Mouse (Mus musculus): Measurements from ENCODE around the gene Gp1bb. TPM values are rescaled to one million over a fixed set of nuclear protein-coding genes. Genes with fewer than 3 reads are reported as not detected.

The Gp1bb gene
- polyA plus RNA-seq, 1 experiment from 2014 or later: 13.7 TPM

DNA sequence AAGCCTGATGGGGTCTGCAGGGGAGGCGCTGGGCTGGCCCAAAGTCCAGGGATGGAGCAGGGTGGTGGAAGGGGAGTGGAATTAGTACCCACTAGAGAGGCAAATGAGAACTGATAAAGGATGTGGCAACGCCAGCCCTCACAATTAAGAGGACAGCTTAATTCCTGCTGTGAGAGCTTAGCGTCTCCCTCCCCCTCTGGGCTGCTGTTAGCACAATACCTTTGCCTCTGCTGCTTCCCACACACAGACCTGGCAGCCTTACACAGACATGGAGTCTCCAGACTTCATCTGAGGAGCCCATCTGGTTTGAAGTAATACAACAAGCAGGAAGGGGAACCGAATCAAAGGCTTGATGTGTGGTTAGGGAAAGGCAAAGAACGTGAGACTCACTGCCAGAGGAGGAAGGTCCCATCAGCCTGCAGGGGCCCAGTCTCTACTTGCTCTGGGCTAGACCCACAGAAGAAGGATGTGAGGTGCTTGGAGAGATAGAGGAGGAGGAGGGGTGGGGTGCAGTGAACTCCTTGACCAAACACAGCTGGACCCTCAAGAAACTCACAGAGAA lies 44.5 kb downstream of the Gp1bb start:
- Histone ChIP-seq H3K4me1 (replicated peaks; ENCODE audit: control insufficient read depth, insufficient read depth, low read length) (peaks cover 13% of the 10 kb centered on the region), H3K9ac (no peak overlapping the region), H3K27me3 (ENCODE audit: control insufficient read depth, insufficient read depth, low read length) (peaks cover 36% of the 10 kb centered on the region), H3K27ac (no peak overlapping the region), H3K4me3 (replicated peaks; ENCODE audit: low read length) (no peak overlapping the region), H3K9me3 (ENCODE audit: control insufficient read depth, low read length) (no peaks in the 10 kb centered on the region), H3K36me3 (replicated peaks; ENCODE audit: control insufficient read depth, insufficient read depth) (no peaks in the 10 kb centered on the region), H3K4me2 (replicated peaks) (no peak overlapping the region)
- ATAC-seq (ENCODE audit: low FRiP score) (no peak), DNase-seq (ENCODE audit: low spot score) (no peak)
- 17% methylated on average over 5 of the region's 5 CpGs for WGBS

DNA sequence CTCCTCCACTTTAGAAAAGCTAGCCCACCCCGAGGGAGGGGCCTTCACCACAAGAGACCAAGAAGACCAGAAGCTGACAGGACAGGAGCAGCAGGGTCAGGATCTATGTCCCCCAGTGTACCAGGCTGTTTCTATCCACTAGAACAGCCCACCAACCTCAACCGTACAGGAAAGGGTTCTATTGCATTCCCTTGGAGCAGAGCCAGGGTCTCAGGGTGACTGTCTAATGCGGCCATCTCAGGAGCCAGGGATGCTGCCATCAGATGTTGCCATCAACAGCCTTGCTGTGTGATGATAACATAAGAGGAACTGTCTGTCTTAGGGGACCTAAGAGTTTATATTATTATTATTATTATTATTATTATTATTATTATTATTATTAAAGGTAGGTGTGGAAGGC lies 45.1 kb downstream of the Gp1bb start:
- H3K4me2 ChIP-seq (replicated peaks): no peak overlapping the region
- H3K9me3 ChIP-seq (ENCODE audit: control insufficient read depth, low read length): no peaks in the 10 kb centered on the region
- H3K27ac ChIP-seq: no peak overlapping the region
- H3K27me3 ChIP-seq (ENCODE audit: control insufficient read depth, insufficient read depth, low read length): peaks cover 30% of the 10 kb centered on the region
- no peak overlapping the region for H3K4me3 ChIP-seq (replicated peaks; ENCODE audit: low read length)
- no peak overlapping the region for H3K9ac ChIP-seq
- ATAC-seq (ENCODE audit: low FRiP score) (no peak), DNase-seq (ENCODE audit: low spot score) (no peak)
- H3K4me1 ChIP-seq (replicated peaks; ENCODE audit: control insufficient read depth, insufficient read depth, low read length): peaks cover 8% of the 10 kb centered on the region
- H3K36me3 ChIP-seq (replicated peaks; ENCODE audit: control insufficient read depth, insufficient read depth): no peaks in the 10 kb centered on the region
- WGBS: 51% methylated on average over 3 of the region's 3 CpGs

DNA sequence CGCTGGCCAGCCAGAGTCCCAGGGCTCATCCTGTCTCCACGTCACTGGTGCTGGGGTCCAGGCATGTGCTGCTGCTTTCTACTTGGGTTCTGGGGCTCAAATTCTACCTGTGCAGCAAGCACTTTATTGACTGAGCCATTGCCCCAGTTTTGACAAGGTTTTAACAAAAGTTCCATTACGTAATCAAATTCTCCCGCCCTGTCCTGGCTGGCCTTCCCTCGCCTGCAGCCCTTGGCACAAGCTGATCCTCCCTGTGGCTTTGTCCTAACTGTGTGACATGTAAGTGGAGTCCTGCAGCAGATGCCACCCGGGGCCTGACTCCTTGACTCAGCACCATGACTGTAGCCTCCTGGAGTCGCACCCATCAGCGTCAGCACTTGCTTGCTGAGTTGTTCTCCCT lies 48.0 kb downstream of the Gp1bb start:
- Histone ChIP-seq H3K4me2 (replicated peaks) (no peak overlapping the region), H3K4me1 (replicated peaks; ENCODE audit: control insufficient read depth, insufficient read depth, low read length) (no peaks in the 10 kb centered on the region), H3K4me3 (replicated peaks; ENCODE audit: low read length) (no peak overlapping the region), H3K9ac (no peak overlapping the region), H3K27me3 (ENCODE audit: control insufficient read depth, insufficient read depth, low read length) (peaks cover 1% of the 10 kb centered on the region), H3K36me3 (replicated peaks; ENCODE audit: control insufficient read depth, insufficient read depth) (no peaks in the 10 kb centered on the region), H3K27ac (no peak overlapping the region), H3K9me3 (ENCODE audit: control insufficient read depth, low read length) (no peaks in the 10 kb centered on the region)
- DNase-seq (ENCODE audit: low spot score) (no peak), ATAC-seq (ENCODE audit: low FRiP score) (no peak)
- WGBS: 80% methylated on average over 8 of the region's 8 CpGs

Other genes with a start within 250 kb of the Gp1bb start
- 26.0 and 28.2 TPM in 2 replicates for gene Txnrd2, start 196.0 kb downstream of the Gp1bb start, polyA plus RNA-seq (2014; fragmentation: Nextera tagmentation; extraction: Ambion mirVana)
- 91.6 and 99.4 TPM in 2 replicates for gene Comt, start 195.6 kb downstream of the Gp1bb start, polyA plus RNA-seq (2014; fragmentation: Nextera tagmentation; extraction: Ambion mirVana)
- gene Gnb1l, start 123.7 kb downstream of the Gp1bb start, polyA plus RNA-seq (2014; fragmentation: Nextera tagmentation; extraction: Ambion mirVana): 13.2 and 14.6 TPM in 2 replicates
- 2.5 and 3.1 TPM in 2 replicates for gene Rtl10, start 123.5 kb downstream of the Gp1bb start, polyA plus RNA-seq (2014; fragmentation: Nextera tagmentation; extraction: Ambion mirVana)
- 0.94 and 1.2 TPM in 2 replicates for gene Tbx1, start 31.7 kb downstream of the Gp1bb start, polyA plus RNA-seq (2014; fragmentation: Nextera tagmentation; extraction: Ambion mirVana)
- gene Gm49601, start 4.0 kb upstream of the Gp1bb start, polyA plus RNA-seq (2014; fragmentation: Nextera tagmentation; extraction: Ambion mirVana): 6.9 and 10.1 TPM in 2 replicates
- gene Sept5, start 7.6 kb upstream of the Gp1bb start, polyA plus RNA-seq (2014; fragmentation: Nextera tagmentation; extraction: Ambion mirVana): 192 and 218 TPM in 2 replicates
- gene Cldn5, start 154.4 kb upstream of the Gp1bb start, polyA plus RNA-seq (2014; fragmentation: Nextera tagmentation; extraction: Ambion mirVana): 115 and 122 TPM in 2 replicates
- gene Ufd1, start 189.4 kb upstream of the Gp1bb start, polyA plus RNA-seq (2014; fragmentation: Nextera tagmentation; extraction: Ambion mirVana): 68.2 and 90.8 TPM in 2 replicates
- gene Cdc45, start 189.6 kb upstream of the Gp1bb start, polyA plus RNA-seq (2014; fragmentation: Nextera tagmentation; extraction: Ambion mirVana): 6.5 and 9.8 TPM in 2 replicates
- gene 2510002D24Rik, start 214.2 kb upstream of the Gp1bb start, polyA plus RNA-seq (2014; fragmentation: Nextera tagmentation; extraction: Ambion mirVana): 24.7 and 31.7 TPM in 2 replicates
- not detected in 2 replicates for gene Gm28539, start 214.2 kb upstream of the Gp1bb start, polyA plus RNA-seq (2014; fragmentation: Nextera tagmentation; extraction: Ambion mirVana)

All from hindbrain, embryonic 14.5 days (tissue).